Mouse (Mus musculus) erythroblast, embryonic 14.5 days (primary cell): ENCODE results near the gene Fam102a. TPM values are rescaled to one million over a fixed set of nuclear protein-coding genes. Genes with fewer than 3 reads are reported as not detected.

Source experiments
- H3K27me3 ChIP-seq: 2 replicates; pipeline ENCODE4 v1.6.1; 2012; ENCODE audit warnings: inconsistent platforms; ENCODE audit not compliant: control insufficient read depth
- H3K36me3 ChIP-seq: 2 replicates; pipeline ENCODE4 v1.6.1; 2012; ENCODE audit warnings: mild to moderate bottlenecking, inconsistent platforms; ENCODE audit not compliant: control insufficient read depth
- H3K4me1 ChIP-seq: 2 replicates; pipeline ENCODE4 v1.6.1; 2012; ENCODE audit warnings: inconsistent platforms; ENCODE audit not compliant: control insufficient read depth
- H3K4me3 ChIP-seq: replicated peaks from 2 replicates; pipeline ENCODE3; 2012; ENCODE audit warnings: moderate library complexity, mild to moderate bottlenecking, inconsistent platforms
- H3K9me3 ChIP-seq: 2 replicates; pipeline ENCODE4 v1.6.1; 2012; ENCODE audit warnings: low read length, inconsistent platforms, mixed read lengths; ENCODE audit not compliant: control insufficient read depth
- GATA1 ChIP-seq: IDR thresholded peaks from 2 replicates; pipeline ENCODE4 v1.6.1; 2012; ENCODE audit warnings: low read length, inconsistent platforms, mixed read lengths
- TAL1 ChIP-seq: IDR thresholded peaks from 3 replicates; pipeline ENCODE4 v1.6.1; 2012; ENCODE audit warnings: low read length, inconsistent platforms, mixed read lengths
- polyA plus RNA-seq: library from polyadenylated mRNA; stranded (reverse); fragments of >175 nt; gene quantifications from 2 replicates; pipeline ENCODE4 v1.2.3, GENCODE M21; 2012

Gene Fam102a
- polyA plus RNA-seq, 1 experiment, result 0.06 TPM

GRCm38 (mm10) chr2:32590224-32590623 lies 55.1 kb downstream of the Fam102a start:
- Histone ChIP-seq H3K4me1 (peaks cover 33% of the 10 kb centered on the region), H3K9me3 (no peaks in the 10 kb centered on the region), H3K27me3 (no peaks in the 10 kb centered on the region), H3K36me3 (peaks cover 6% of the 10 kb centered on the region), H3K4me3 (no peak overlapping the region)
- no peak for TF ChIP-seq GATA1
- TF ChIP-seq TAL1, result no peak

- Histone ChIP-seq H3K4me3 (no peak overlapping the region), H3K4me1 (peaks cover 30% of the 10 kb centered on the region), H3K27me3 (no peaks in the 10 kb centered on the region), H3K9me3 (no peaks in the 10 kb centered on the region), H3K36me3 (peaks cover 6% of the 10 kb centered on the region)
- TF ChIP-seq TAL1 (no peak), GATA1 (no peak)
These were observed 56.1 kb downstream of the Fam102a start for GRCm38 (mm10) chr2:32591249-32591648.

DNA sequence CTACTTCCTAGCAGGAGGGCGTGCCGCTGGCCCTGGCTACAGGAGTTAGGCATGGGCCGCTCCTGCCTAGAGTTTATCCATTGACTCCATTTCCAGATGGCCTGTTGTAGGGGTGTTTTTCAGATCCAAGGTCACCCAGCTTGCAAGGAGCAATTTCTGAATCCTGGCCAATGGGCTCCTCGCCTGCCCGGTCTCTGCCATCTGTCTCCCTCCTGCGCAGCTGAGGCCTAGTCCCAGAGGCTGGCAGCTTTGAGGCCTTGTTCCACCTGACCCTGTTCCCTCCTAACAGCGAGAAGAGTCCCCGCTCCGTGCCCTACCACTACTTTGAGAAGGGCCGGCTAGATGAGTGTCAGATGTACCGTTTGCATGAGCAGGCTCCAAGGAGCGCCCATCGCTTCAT lies 61.6 kb downstream of the Fam102a start:
- no peak for TF ChIP-seq TAL1
- no peak for TF ChIP-seq GATA1
- Histone ChIP-seq H3K27me3 (no peaks in the 10 kb centered on the region), H3K36me3 (peaks cover 17% of the 10 kb centered on the region), H3K4me1 (peaks cover 12% of the 10 kb centered on the region), H3K9me3 (no peaks in the 10 kb centered on the region), H3K4me3 (no peak overlapping the region)

DNA sequence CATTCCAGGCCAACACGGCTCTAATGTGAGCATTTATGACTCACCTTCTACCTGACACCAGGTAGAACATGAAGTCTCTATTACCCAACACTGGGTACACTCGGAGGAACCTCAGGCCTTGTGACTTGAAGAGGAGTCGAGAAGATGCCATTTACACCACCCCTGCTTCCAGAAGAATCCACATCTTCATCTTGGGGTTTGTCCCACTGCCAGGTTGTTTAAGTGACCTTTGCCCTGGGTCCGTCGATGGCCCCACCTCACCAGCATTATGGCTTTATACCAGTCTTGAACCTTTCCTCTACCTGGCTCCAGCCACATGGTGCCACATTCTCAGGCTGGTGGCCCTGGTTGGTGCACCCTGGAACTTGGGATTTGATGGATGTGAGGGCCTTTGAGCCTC lies 62.1 kb downstream of the Fam102a start:
- TF ChIP-seq GATA1 (no peak), TAL1 (no peak)

DNA sequence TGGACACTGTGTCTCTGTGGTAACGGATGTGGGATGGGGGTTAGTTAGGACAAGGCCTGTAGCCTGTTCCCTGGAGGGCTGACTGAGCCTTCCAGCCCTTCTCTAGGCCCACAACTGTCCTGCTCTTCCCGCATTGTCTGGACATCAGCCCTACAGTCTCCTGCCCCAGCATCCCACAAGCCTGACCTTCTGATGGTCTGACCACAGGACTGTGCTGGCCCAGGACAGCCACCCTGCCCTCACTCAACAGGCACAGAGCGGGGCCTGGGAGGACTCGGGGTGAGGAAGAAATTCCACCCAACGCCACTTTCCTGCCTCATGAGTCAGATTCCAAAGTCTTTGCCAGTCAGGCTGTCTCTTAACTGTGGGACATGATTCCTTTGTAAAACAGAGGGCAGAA lies 62.6 kb downstream of the Fam102a start:
- H3K36me3 ChIP-seq, result peaks cover 17% of the 10 kb centered on the region
- peaks cover 21% of the 10 kb centered on the region for H3K4me1 ChIP-seq
- H3K27me3 ChIP-seq, result no peaks in the 10 kb centered on the region
- H3K9me3 ChIP-seq, result no peaks in the 10 kb centered on the region
- TF ChIP-seq GATA1 (no peak), TAL1 (no peak)
- no peak overlapping the region for H3K4me3 ChIP-seq

More for the DNA sequence above, 62.1 kb downstream of the Fam102a start:
- H3K9me3 ChIP-seq, result no peaks in the 10 kb centered on the region
- peaks cover 17% of the 10 kb centered on the region for H3K4me1 ChIP-seq
- H3K36me3 ChIP-seq, result peaks cover 17% of the 10 kb centered on the region
- no peak overlapping the region for H3K4me3 ChIP-seq
- H3K27me3 ChIP-seq, result no peaks in the 10 kb centered on the region

GRCm38 (mm10) chr2:32598506-32598905 lies 63.4 kb downstream of the Fam102a start:
- no peaks in the 10 kb centered on the region for H3K9me3 ChIP-seq
- peaks cover 23% of the 10 kb centered on the region for H3K4me1 ChIP-seq
- H3K36me3 ChIP-seq, result peaks cover 17% of the 10 kb centered on the region
- no peak overlapping the region for H3K4me3 ChIP-seq
- no peaks in the 10 kb centered on the region for H3K27me3 ChIP-seq
- no peak for TF ChIP-seq GATA1
- TF ChIP-seq TAL1, result no peak

DNA sequence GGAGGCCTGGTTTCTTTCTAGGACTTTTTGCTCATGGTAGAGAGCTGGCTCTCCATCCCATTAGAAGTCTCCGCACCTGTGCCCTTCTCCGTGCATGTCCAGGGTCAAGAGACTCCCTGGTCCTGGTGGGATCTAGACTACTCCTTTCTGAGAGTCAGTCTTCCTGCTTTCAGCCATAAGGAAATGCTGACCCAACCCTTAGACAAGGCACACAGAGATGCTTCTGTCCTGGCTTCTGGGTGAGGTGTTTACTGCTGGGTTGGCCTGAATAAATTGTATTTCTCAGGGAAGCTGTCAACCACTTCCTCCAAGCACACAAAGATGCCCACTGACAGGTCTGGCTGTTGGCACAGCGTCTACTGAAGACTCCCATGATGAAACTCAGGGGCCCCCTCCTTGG lies 64.3 kb downstream of the Fam102a start, which contains the start of gene St6galnac6:
TSS of gene St6galnac6 (plus strand) at position 301 of the 400 bp plus-strand sequence.
- Histone ChIP-seq H3K4me1 (peaks cover 23% of the 10 kb centered on the region), H3K9me3 (no peaks in the 10 kb centered on the region), H3K36me3 (peaks cover 12% of the 10 kb centered on the region), H3K4me3 (no peak within 1 kb of the TSS), H3K27me3 (no peaks in the 10 kb centered on the region)
- no peak for TF ChIP-seq GATA1
- no peak for TF ChIP-seq TAL1

DNA sequence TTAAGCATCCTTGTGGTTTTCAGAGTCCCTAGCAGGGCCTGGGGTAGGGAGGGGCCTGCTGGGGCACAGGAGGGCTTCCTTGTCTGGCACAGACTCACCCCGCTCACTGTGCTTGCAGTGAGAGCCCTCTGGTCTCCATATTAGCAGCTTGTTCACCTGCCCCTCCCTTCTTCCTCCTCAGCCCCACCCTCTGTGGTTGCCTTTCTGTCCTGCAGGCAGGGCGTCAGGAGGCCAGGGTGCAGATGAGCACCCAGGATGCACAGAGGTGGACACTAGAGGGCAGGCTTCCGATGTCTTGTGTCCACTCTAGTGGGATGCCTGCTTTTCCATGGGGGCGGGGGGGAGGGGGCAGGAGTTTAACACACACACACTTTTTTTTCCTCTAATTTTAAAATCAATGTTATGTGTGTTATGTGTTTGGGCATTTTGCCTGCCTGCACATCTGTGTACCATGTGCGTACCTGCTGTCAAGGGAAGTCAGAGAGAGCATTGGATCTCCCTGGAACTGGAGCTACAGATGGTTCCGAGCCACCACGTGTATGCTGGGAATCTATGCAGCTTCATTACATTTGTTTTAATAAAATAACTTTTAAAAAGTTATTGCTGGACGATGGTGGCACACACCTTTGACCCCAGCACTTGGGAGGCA lies 66.4 kb downstream of the Fam102a start:
- Histone ChIP-seq H3K27me3 (no peaks in the 10 kb centered on the region), H3K9me3 (no peaks in the 10 kb centered on the region), H3K4me3 (no peak overlapping the region), H3K36me3 (peaks cover 11% of the 10 kb centered on the region), H3K4me1 (peaks cover 30% of the 10 kb centered on the region)
- TF ChIP-seq GATA1, result no peak
- TF ChIP-seq TAL1, result no peak

- H3K36me3 ChIP-seq, result peaks cover 2% of the 10 kb centered on the region
- peaks cover 41% of the 10 kb centered on the region for H3K4me1 ChIP-seq
- H3K9me3 ChIP-seq, result no peaks in the 10 kb centered on the region
- peak overlapping the region; percentile 51 for H3K4me3 ChIP-seq
- TF ChIP-seq TAL1 (no peak), GATA1 (no peak)
- no peaks in the 10 kb centered on the region for H3K27me3 ChIP-seq
These were observed 67.5 kb downstream of the Fam102a start for GRCm38 (mm10) chr2:32602600-32603054.
